Mouse (Mus musculus): ENCODE measurements around the gene E030018B13Rik.
A peak's percentile ranks its signal among the peaks of the same experiment; 100 is the strongest.

DNA sequence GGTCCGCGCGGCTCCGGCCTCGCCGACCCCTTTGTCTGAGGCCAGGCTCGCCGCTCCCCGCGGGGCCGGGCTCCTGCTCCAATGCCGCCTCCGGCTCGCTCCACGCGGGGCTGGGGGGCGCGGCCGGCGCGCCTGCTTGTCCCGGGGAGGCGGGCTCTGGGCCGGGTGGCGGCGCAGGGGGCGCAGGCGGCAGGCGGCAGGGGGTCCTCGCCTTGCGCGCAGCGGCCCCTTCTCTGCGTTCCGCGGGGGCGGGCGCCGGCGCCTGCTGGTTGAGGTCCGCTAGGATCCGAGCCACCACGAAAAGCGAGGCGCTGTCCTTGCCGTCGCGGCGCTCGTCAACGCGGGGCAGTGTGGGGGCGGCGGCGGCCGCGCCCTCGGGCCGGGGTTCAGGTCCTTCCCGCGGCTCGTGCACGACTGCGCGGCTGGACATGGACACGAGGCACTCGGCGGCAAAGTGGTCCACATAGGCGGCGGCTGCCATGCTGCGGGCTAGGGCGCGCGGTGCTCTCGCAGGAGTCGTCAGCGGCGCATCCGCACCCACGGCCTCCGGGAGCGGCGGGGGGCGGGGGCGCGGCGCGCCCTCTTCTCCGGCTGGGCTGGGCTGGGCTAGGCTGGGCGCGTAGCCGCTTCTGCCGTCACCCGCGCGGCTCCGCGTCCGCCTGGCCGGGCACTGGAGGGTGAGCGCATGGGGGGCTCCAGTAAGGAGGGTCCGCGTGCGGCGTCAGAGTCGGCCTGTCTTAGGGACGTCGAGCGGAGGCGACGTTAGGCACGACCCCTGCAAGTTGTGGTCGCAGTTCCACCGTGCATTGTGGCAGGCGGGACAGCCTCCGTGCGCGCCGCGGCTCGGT lies 21.6 kb downstream of the E030018B13Rik start:
- TF ChIP-seq POLR2A (IDR thresholded peaks at IDR 0.05; ENCODE audit: insufficient read depth, low read depth, low read length): peak; percentile 73
- TF ChIP-seq CTCF (IDR thresholded peaks at IDR 0.05): no peak
- TF ChIP-seq EP300 (IDR thresholded peaks at IDR 0.05; ENCODE audit: insufficient read depth, low read depth, low read length): 0 out of 2 replicates have a peak, but pooled peaks have one; percentile 55

All from heart, adult 2 months (tissue).